Mouse (Mus musculus) right cerebral cortex, postnatal 4 days (tissue): ENCODE results near the gene Mettl7b.
"Not testable (repeated sequence)": the region's sequence is repeated elsewhere in the genome, so short reads cannot be mapped to it uniquely, and the experiment has no call there.

Experiments used
- DNase-seq: peaks from one replicate; pipeline ENCODE4 v3.0.0-alpha.2; 2022

Mettl7b gene

DNA sequence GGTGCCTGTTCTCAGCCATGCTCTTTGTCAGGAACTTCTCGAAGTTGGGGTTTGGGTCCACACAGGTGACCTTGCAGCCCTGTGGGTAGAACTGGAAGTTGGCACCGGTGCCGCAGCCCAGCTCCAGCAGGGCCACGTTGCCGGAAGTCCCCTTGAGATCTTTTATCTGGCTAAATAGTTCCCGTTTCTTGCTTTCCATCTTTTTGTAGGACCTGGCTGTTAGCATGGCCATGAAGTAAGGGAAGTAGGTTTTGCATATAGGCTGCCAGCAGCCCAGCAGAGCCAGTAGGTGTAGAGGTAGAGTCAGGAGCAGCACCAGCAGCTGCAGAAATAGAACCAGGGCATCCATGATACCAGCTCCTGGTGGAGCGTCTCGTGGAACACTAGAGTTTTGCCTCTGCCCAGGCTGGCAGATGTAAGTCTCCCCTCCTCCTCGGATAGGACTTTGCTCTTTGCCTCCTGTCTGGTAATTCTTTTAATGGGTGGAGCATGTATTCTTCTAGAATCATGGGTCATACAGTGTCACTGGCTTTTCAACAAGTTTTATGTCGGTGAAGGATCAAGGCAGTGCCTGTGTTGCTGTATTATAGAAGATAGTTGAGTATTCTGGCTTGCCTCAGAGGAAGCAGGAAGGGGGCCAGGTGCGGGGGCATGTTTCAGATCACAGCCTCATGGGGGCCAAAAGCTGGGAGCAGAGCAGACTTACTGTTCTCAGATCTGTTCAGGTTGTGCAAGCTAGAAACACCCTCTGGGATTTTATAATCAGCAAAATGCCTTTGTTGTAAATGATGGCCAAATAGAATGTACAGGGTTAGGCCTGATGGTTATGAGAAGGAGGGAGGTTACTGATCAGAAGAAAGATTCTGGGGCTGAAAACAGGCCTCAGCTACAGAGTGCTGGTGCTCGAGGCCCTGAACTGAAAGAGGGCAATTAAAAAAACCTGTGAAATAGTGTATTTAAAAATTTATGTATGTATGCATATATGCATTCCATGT is at the start of gene Mettl7b:
Gene Mettl7b (minus strand): TSS at position 399 of the 995 bp plus-strand sequence.
- no peak for DNase-seq

DNA sequence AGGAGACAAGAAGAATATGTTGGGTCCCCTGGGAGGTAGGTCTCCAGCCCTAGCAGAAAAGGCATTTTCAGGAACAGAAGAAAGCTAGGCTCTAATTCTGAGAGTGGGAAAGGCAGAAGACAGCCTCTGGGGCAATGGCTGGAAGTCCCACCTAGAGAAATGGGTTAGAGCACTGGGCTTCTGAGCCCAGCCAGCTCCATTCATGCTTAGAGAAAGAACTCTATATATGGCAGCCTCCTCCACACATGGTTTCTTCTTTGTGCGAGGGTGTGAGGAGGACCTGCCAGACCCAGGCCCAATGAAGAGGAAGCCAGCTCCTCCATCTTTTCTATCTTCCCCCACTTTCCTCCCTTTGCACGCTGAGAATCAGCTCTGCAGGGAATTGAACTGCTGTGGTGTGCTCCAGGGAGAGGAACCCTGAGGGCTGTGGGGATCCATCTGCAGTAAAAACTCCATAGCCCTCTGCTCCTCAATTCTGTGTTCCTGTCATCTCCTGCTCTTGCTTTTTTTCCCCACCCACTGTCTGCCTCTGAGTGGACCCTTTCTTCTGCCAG is 49.6 kb upstream of the Mettl7b start, which contains the start of gene Olfr763:
Gene Olfr763 (plus strand): TSS at position 504 of the 554 bp plus-strand sequence.
- no peak for DNase-seq

DNA sequence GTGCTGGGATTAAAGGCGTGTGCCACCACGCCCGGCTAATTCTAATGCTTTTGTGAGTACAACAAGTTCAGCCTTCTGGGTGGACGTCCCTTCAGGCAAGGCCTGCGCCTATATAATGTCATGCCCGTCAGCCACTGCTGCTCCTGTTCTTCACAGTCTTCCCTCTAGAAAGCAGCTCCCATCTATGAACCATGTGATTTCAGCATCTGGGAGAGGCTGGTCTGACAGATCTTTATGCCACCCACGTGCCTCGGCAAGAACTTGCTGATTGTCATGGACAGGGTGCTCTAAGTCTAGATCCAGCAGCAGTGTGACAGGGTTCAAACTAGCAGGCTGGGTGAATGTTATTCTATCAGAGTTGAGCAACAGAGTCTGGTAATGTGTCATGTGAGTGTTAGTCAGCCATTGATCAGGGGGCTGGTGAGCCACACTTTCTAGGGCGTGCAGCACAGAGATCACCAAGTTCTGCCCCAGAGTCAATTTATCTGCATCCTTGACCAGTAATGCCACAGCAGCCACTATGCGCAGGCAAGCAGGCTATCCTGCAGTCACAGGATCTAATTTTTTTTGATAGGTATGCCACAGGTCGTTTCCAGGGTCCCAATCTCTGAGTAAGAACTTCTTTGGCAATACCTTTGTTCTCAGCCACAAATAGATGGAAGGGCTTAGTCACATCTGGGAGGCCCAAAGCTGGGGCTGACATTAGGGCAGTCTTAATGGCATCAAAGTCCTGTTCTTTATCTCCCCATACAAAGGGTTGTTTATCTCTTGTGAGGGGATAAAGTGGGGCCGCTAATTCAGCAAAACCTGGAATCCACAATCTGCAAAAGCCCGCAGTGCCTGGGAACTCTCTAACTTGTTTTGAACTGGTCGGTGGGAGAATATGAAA is 43.5 kb upstream of the Mettl7b start:
- no peak for DNase-seq

DNA sequence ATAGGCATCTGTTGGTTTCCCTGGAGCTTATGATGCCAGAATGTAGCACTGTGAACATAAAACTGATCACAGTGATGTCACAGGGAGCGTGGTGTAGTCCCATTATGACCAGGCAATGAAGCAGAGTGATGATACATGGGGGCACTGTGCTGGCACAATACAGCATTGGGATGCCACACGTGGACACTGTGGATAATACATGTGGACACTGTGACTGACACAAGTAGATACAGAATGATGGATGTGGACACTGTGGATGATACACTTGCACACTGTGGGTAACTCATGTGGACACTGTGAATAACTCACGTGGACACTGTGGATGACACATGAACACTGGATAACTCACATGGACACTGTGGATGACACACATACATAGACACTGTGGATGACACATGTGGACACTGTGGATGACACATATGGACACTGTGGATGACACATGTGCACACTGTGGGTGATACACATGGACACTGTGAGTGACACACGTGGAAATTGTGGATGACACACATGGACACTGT is 35.8 kb upstream of the Mettl7b start:
- DNase-seq, result no peak

DNA sequence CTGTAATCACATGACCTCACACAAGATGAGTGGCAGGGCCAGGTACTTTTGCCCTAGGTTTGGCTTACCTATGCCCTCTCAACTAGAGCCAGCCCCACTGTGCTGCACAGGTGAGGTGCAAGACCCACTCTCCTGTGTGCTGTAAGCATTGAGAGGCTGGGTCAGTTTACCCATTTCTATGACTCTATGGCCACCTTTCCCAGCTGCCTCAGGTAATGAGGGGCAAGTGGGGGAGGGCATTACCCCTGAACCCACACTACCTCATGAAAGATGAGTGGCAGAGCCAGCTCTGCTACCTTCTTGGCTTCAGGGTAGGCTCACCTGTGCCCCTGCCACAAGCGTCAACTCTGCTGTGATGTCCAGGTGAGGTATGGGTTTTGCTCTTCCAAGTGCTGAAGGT is 35.0 kb upstream of the Mettl7b start:
- no peak for DNase-seq

DNA sequence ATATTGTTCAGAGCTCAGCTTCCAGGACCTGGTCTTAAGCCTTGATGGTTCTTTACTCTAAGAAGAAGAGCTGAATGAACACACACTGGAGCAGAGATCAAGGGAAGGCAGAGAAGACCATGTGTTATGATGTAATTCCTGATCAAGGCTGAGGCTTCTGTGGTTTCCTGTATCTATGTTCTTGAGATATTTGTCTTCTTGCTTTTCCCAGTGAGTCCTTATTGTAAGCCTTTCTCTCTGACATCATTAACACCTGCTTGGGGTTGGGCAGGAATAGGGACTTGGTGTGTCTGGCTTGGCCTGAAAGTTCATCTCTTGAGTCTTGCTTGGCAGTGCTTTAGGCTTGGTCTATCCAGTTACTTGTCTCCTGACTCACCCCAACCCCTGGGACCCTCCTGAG is 30.2 kb upstream of the Mettl7b start:
- DNase-seq, result no peak

DNA sequence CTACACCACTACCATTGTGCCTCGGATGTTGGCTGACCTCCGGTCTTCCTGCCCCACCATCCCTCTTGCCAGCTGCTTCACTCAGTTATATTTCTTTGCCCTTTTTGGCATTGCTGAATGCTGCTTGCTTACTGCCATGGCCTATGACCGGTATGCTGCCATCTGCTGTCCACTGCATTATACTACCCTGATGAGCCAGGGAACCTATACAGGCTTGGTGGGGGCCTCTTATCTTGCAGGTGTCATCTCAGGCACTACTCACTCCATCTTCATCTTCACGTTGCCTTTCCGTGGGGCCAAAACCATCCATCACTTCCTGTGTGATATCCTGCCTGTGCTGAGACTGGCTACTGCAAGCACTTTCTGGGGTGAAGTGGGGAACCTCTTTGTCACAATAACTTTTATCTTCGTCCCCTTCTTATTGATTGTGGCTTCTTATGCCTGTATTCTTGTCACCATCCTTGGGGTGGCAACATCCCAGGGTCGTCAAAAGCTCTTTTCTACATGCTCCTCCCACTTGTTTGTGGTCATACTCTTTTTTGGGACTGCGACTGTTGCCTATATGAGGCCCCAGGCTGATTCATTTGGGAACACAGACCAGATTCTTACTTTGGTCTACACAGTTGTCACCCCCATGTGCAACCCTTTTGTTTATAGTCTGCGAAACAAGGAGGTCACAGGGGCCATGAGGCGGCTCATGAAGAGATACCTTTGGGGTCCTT is 29.5 kb upstream of the Mettl7b start:
- not testable (repeated sequence) for DNase-seq

DNA sequence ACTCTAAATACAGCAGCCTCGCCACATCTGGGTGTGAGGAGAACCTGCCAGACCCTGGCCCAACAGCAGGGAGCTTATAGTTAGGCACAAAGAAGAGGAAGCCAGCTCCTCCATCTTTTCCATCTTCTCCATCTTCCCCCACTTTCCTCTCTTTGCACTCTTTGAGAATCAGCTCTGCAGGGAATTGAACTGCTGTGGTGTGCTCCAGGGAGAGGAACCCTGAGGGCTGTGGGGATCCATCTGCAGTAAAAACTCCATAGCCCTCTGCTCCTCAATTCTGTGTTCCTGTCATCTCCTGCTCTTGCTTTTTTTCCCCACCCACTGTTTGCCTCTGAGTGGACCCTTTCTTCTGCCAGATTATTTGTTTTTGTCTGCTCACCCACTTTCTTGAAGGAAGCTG is 28.3 kb upstream of the Mettl7b start, which contains the start of gene Olfr9:
Gene Olfr9 (plus strand): TSS at position 301 of the 400 bp plus-strand sequence.
- DNase-seq, result not testable (repeated sequence)

DNA sequence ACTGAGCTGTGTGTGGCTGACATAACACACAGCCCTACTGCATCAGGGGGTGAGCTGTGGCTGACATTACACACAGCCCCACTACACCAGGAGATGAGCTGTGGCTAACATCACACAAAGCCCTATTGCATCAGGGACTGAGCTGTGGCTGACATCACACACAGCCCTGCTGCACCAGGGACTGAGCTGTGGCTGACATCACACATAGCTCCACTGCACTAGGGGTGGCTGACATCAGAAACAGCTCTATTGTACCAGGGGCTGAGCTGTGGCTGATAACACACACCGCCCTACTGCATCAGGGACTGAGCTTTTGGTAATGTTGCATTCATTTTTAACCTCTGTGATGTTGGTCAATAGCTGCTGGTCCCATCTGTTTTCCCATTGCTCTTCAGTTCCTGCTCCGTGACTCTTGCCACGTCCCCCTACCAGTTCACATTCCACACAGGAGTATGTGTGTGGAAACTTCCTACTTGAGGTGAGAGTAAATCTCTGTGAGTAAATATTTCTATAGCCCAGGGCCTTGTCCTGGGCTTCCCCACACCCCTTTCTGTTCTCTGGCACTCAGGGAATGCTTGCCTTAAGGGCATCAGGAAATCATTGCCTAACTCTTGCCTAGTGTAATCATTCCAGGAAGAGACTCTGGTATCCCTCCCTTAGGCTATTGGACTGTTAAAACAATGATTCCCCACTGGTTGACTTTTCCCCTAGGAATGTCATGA is 20.0 kb upstream of the Mettl7b start:
- DNase-seq, result no peak

DNA sequence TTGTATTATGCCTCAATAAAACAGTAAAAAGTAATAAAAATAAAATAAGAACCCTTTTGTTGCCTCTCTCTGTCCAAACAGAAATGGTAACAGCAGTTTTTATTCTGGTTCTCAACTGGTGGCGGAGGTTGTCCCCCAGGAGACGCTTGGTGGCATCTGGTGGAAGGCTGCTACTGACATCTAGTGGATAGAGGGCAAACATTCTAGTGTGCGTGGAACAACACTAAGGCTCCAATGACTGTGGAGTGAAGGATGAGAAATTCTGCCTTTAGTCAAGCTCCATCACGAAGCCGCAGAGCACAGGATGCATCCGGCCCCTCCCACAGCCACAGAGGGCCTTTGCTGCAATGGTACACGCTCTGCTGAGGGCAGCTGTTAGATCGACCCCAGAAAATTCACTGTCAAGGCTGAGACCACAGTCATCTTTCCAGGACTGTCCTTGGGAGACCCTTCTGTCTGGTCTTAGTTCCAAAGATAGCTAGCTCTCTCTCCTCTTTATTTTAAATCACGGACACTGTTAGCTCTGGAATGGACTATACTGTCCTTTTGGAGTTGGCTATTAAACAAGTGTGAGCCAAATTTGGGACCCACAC is 16.8 kb upstream of the Mettl7b start:
- peak; percentile 36 for DNase-seq

DNA sequence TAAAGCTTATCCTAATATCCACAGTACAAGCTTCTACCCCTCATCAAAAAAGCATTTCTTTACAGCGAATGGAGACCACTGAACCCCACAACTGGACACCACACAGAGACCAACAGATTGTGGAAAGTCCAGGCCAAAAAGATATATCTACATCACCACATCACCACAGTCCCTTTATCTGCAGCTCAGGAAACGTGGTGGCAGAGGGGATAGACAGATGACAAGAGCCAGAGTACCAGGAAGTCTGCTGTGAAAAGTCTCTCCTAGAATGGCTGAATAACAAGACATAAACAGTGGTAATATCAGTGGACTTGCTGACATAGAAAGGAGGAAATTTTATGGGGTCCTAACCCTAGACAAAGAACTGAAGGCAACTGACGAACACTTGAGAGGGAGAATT is 15.6 kb upstream of the Mettl7b start:
- no peak for DNase-seq

DNA sequence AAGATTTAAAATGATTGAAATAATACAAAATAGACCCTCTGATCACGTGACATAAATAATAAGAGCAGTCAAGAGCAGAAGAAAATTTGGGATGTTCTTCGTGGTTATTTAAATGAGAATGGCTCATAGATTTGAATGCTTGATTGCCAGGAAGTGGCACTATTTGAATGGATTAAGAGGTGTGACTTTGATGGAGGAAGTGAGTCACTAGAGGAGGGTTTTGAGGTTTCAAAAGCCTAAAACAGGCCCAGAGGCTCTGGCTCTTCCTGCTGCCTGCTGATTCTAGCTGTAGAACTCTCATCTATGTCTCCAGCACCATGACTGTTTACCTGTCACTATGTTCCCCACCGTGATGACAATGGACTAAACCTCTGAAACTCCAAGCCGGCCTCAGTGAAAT is 12.1 kb upstream of the Mettl7b start:
- DNase-seq, result no peak

DNA sequence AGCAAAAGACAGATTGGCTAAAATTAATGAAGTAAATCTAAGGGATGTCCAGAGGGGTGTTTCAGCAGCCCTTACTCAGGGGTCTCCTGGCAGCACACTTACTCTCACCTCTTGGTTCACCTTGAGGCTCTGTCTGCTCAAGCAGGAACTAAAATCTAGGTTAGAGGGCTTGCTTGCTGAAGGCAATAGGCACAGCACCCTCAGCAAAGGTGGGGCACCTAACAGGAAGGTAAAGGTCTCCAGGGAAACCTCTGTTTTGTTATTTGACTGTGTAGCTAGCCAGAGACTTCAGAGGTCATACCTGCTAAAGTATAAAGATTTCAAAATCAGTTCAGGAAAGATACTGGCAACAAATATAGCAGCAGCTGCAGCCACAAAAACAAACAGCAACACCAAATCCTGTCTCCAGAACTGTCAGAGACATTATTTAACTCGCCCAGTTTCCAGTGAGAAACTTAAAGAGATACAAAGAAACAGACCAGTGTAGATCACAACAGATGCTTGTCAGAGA is 10.0 kb upstream of the Mettl7b start:
- DNase-seq, result no peak

DNA sequence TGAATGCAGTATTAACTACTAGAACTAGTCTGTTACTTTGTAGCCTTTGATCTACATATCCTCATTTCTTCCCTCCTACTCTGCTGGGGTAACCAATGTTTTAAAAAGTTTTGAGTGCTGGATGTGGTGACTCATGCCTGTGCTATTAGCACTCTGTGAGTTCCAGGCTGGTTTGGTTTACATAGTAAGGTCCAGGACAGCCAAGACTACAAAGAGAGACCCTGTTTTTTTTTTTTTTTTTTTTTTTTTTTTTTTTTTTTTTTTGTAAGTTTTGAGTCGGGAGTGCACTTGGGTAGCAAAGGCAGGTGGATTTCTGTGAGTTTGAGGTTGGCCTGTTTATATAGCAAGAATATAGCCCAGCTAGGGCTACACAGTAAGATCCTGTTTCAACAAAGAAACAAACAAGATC is 7.6 kb upstream of the Mettl7b start:
- DNase-seq, result no peak

DNA sequence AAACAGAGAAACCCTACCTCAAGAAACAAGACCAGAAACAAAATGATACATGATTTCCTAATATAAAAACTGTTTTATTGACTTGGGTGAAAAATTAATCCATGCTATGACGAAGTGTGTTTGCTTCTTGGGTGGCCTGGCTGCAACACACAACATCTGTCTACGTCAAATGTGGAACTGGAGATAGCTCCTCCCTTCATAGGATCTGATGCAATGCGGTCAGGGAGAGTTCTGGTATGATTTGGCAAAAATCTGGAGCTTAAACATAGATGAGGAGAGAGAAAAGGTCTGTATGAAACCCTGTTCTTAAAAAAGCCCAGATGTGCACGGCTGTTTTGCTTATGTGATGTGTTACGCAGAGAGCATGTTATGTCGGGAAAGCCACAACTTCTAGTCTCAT is 5.1 kb upstream of the Mettl7b start:
- no peak for DNase-seq

DNA sequence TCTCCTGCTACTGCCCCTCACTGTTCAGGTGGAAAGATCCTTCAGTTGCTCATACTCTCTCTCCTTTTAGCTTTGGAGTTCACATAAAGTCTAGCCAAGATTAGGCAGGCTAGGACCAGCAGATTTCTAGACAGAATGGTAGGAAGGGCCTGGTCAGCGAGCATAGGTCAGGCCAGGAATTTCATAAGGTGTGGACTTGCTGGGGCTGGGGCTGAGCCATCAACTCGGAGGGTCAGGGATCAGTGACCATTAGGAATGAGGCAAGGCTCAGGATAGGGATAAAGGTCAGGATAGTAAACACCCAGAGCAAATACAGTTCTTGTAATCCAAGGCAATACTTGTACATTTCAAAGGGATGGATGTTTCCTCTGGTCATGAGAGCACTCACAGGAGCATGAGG is 4.2 kb upstream of the Mettl7b start:
- DNase-seq, result no peak

DNA sequence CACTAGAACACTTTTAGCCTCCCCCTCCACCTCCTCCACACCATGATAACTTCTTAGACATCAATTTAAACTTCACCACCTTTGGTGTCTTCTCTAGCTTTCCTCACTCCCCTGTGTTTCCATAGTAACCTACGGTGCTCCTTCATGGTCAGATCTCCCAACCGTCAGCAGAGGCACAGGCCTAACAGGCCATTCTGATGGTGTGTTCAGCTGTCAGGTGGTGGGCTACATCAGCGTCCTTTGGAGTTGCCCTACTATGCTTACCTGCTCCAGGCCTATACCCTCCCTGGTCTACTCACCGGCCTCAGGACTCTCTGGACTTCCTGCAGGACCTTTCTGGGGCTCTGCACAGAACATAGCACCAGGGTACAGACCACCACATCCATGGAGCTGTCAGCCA is 646 bp downstream of the Mettl7b start:
- no peak for DNase-seq

DNA sequence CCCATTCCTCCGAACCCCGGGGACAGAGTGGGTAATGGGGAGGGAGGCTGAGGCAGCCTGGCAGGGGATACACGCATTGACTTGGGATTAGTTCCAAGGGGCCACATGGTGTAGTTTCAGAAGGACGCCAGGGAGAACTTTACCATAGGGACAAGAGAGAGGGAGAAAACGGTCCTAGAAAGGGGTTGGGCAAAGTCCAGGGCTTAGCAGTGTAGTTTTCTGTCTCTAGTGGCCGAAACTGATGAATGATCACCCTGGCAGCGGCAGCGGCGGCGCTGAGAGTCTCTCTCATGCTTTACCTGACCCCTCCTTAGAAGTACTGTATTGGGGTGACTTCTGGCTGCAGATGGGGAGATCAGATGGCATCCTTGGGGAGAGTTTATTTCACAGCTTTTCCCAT is 2.4 kb downstream of the Mettl7b start:
- DNase-seq, result no peak

DNA sequence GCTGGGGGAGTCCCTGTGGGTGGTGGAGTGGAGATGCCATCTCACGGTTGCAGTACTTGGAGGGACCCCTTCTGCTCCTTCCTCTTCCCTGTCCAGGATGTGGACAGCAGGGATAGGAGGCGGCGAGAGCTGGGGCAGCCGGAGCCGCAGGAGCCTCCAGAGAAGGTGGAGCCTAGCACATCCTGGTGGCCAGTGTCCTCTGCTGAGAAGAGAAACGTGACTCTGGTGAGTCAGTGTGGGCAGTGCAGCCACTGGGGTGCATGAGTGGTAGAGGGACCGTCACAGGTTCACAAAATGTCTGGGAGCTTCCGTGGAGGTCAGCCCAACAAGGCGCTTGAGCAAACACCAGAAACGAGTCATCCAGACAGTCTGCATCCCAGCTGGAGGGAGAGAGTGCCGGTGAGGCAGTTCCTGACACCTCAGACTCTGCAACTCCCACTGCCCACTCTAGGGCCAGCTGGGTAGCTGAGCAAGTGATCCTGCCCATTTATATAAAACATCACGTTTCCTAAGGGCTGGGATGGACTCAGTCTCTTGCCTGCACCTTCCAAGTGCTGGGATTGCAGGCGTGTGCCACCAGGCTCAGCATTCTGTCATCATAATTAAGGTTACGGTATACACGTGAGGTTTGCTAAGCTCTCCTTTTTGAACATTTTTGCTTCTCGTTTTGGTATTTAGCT is 10.4 kb downstream of the Mettl7b start:
- no peak for DNase-seq

DNA sequence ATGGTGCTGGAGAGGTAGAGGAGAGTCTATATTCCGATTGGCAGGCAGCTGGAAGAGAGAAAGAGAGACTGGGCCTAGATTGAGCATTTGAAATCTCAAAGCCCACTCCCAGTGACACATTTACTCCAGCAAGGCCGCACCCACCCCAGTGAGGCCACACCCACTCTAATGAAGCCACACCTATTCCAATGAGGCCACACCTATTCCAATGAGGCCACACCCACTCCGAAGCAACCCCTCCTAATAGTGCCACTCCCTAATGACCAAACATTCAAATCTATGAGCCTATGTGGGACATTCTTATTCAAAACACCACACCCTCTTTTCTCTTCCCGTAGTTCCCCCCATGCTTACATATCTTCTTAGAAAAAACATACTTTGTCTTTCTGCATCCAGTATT is 13.3 kb downstream of the Mettl7b start:
- DNase-seq, result no peak
